Mouse (Mus musculus) thymus, postnatal 10 days (tissue): ENCODE measurements around the gene Krtcap2.

Source experiments
- DNase-seq, 2 experiments: peaks; one replicate each; pipeline ENCODE4 v3.0.0; 2021; ENCODE audit warnings: low spot score in 2 of 2

The Krtcap2 gene

DNA sequence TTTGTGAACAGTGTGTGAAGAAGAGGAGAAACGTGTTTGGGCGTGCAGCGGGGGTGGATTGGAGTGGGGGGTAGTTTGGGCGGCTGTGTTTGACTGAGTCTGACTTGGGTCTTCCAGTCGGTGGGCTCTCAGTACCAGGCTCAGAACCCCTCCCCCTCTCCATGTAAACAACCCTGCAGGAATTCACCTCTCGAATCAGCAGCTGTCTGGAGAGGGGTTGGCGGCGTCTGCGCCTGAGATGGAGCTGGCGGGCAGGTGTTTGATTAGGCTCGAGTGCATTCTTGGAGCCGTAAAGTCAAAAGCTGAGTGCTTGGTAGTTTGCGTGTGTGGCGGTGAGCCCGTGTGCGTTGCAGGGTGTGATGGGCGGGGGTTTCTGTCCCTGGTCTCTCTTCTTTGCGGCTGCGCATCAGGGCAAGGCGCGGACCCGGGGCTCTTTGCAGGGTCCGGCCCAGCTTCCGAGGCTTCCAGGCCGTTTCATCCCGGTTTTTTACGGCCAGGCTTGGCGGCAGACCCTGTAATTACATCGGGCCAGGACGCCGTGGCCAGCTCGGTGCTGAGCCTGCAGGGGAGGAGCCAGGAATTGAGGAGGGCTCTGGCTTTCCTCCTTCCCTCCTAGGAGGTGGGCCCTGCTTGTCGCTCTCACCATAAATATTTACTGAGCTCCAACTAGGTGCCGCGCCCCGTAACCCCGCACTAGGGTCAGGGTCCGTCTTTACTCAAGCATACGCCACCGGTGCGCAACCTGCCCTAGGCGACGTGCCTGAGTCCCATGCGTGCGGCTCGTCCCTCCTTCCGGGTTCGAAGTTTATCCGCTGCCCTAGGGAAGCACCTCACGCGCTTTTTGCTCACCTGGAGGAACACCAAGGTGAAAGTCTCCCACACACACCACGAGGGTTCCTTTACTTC lies 35.1 kb downstream of the Krtcap2 start, which contains the start of gene Efna1:
Efna1 (minus strand) TSS at position 537 of the 906 bp plus-strand sequence.
- no peak for DNase-seq

DNA sequence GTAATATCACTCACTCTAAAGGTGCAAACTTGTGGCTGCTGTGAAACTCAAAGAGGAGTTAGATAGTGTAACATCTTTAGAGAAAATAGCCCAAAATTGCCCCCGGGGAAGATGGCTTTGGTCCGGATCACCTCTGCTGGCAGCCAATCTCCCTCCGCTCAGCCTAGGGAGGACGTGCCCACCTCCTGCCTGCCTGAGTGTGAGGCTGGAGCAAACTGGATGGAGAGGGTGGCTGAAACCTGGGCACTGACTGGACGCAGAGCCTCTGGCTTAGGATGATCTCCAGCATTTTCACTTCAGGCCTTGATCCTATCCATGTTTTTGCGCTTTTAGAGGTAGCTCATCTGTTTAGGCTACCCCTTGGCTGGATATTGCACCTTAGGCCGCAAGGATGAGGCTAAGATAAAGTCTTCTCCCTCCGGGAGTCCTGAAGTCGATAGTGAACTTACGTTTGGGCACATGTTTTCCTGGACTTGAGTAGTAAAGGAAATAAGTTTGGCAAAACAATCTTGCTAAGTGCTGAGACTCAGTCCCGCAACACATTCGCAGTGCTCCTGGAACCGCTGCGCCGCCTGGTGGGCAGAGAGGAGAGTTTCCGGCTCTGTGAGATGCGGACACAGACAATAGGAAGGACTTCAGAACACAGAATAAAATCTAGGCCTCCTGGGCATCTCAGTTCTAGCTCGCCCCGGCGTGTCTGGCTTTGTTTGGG lies 36.0 kb downstream of the Krtcap2 start:
- peak; percentile 59 to 88 for DNase-seq

DNA sequence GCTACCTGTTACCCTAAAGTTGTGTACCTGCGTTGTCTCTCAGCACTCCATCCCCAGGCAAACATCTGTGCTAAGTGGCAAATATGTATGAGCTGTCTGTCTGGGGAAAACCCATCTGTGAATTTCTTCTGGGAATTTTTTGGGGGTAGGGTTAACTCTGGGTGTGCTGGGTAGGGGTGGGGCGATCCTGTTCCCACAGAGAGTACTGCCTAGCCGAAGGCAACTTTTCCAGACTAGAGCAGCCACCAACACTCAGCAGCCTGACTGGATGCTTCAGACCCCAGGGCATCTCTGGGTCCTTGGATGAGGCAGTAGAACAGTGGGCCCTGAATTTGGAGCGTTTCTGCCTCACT lies 36.5 kb downstream of the Krtcap2 start:
- no peak for DNase-seq

DNA sequence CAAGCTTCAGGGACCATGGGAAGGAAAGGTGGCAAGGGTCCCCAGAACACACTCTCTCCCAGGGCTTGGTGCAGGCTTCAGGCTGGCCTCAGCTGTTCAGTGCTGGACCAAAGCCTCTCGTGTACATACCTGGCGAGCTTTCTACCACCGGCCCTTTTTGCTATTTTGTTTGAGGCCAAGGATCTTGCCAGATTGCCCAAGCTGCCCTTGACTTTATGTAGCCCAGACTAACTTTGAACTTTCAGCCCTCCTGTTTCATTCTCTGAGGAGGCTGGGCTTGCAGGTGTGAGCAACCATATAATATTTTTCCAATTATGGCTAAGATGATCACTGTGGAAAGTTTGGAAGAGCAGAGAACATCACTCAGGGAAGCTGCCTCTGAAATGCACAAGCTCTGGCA lies 38.5 kb downstream of the Krtcap2 start:
- DNase-seq: no peak

GRCm38 (mm10) chr3:89285526-89285925 lies 39.8 kb downstream of the Krtcap2 start:
- DNase-seq: no peak

- DNase-seq: no peak
Observed at GRCm38 (mm10) chr3:89287286-89287685, 41.5 kb downstream of the Krtcap2 start.

DNA sequence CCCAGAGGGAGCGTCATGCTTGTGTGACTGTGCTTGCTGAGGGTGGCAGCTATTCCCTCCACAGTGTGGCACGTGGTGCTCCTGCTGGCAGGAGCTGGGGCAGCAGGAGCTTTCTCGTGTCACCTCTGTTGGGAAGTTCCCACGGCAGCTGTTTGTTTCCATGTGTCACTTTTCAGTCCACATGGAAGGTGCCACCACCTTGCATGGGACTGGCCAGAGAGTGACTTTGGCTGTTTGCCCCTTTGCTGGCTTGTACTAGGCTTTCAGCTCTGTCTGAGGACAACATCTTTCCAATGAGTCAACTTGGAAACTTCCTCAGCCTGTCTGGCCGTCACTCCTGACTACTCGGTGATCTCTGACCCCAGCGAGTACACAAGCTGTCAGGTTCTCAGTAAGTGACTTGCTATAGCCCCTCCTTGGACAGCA lies 42.8 kb downstream of the Krtcap2 start:
- DNase-seq: no peak

- no peak for DNase-seq
Observed at GRCm38 (mm10) chr3:89291874-89292273, 46.1 kb downstream of the Krtcap2 start.

- peak; percentile 45 to 48 for DNase-seq
Observed at GRCm38 (mm10) chr3:89292303-89292702, 46.5 kb downstream of the Krtcap2 start.

DNA sequence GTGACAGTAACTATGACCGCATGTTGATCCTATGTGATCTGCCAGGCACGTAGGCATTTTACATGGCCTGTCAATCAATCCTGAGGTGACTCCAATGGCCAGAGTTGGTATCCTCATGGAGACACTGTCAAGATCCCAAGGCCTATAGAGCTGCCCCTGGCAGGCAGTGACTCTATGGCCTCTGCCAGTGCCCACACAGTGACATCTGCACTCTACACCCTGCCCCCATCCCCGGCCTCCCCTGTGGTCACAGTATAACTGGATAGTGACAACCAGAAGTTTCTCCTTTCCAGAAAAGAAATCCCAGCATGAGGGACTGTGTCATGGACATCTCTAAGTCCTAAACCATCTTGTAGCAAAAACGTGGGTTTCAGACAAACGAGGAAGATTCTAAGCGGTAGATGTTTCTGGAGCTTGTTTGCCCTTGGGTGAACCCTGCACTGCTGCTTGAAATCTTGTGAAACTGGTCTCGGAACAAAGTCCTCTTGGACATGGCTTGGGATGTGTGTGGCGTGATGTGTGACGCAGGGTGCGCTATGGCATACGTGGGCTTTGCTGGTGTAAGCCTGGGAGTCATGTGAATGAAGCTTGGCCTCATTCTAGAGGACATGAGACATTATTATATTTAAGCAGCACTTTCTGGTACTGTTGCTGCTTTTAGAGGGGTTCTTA lies 47.6 kb downstream of the Krtcap2 start:
- DNase-seq: no peak

- no peak for DNase-seq
Observed at GRCm38 (mm10) chr3:89294195-89294594, 48.4 kb downstream of the Krtcap2 start.

DNA sequence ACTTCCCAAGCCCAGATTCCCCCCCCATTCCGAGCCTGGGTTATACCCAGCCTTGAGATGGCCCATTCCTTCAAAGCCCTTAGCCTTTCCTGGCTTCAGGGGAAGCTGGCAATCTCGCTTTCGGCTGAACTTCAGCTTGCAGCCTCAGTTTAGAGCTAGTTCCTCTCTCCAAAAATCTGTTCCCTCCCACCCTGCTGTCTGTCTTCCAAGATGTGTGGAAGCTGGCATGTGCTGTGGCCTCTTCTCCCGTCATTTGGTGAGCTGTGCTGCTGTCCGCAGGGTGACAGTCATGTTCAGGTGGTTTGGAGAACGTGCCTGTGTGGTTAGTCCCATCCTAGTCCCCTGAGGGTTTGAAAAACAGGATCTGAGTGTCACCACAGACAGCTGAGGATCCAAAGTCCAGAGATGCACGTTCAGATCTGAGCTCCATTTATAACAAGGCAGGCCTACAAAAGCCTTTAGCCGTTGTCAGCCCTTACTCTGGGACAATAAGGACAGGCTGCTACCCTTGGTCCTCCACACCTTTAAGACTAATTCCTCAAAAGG lies 50.0 kb downstream of the Krtcap2 start:
- DNase-seq: no peak

DNA sequence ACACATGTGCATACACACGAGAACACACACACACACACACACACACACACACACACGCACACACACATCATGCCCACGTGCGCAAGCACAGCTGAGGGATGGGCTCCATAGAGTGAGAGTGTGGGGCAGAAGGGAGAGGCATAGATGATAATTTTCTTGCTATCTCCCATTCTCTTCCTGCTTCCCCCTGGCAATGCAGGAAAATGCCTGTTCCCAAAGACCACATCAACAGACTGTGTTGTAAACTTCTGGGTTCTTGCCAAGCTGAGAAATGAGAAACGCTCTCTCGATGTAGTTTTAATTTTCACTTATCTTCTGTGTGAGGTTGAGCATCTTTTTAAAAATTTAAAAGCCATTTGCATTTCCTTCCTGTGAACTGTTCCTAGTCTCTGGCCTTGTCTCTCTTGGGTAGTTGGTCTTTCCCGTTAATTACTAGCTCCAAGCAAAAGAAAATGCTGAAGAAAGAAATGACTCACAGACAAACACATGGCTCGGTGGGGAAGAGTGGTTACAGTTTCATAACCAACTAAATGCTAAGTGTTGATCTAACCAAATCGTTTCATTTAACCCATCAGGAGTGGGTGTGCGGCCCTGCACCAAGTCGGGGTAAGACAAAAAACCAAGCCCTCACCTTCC lies 51.1 kb downstream of the Krtcap2 start:
- DNase-seq: no peak

DNA sequence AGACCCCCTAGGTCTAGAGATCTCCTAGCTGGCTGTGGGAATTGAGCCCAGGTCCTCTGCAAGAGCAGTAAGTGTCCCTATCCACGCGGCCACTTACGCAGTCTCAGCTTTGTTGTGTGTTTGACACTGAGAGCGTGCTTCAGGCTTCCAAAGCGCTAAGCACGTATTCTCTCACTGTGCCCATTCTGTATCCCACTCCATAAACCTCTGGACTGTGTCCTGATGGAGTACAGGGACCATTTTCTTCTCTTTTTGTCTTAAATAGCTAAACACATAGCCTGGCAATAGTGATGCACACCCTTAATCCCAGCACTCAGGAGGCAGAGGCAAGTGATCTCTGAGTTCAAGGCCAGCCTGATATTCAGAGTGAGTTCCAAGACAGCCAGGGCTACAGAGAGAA lies 53.1 kb downstream of the Krtcap2 start:
- no peak for DNase-seq

GRCm38 (mm10) chr3:89299499-89299898 lies 53.7 kb downstream of the Krtcap2 start:
- DNase-seq: peak; percentile 52 to 61
